Mouse (Mus musculus): ENCODE data around the gene Cyp1b1.

- TF ChIP-seq CTCF (conservative IDR thresholded peaks at IDR 0.05; ENCODE audit: low read length), result no peak
- TF ChIP-seq POU5F1 (IDR thresholded peaks at IDR 0.05; ENCODE audit: borderline replicate concordance, low read length), result no peak
Observed at GRCm38 (mm10) chr17:79700871-79701270, 14.0 kb downstream of the Cyp1b1 start.
